Mouse (Mus musculus): Measurements from ENCODE around the gene Golga1. TPM values are rescaled to one million over a fixed set of nuclear protein-coding genes. Genes with fewer than 3 reads are reported as not detected.

Gene Golga1
- 29.3 TPM for total RNA-seq (2023)

DNA sequence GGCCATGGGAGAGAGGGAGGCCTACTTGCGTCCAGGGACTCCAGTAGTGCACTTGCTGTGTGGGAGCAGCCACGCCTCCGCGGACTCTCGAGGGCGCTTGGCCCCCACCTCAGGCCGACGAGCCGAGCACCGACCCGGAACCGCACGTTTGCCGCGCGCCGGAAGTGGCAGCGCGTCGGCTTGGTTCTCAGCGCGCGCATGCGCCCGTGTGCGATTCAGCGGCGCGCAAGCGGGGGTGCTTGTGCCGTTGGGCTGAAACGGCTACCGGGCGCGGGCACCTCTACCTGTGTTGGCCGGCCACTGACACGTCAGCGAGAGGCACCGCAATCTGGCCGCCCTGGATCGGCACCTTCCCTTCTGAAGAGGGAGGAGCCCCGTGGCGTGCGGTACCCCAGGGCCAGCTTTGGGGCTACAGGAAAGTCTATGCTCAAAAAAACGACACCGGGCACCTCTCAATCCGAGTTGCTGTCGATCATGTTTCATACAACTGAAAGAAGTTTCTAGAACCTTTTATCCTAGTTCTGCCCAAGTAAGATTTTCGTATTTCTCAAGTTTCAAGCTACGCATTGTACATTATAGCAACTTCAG lies at the start of gene Golga1:
Gene Golga1 (minus strand): TSS at position 142 of the 588 bp plus-strand sequence.

GRCm38 (mm10) chr2:39005574-39006079 lies 59.7 kb downstream of the Golga1 start, which contains the start of gene Rpl35:
TSS of gene Rpl35 (minus strand) at chr2:39005624.

GRCm38 (mm10) chr2:39004880-39005435 lies 60.4 kb downstream of the Golga1 start, which contains the start of gene Arpc5l:
TSS of gene Arpc5l (plus strand) at chr2:39005348.

DNA sequence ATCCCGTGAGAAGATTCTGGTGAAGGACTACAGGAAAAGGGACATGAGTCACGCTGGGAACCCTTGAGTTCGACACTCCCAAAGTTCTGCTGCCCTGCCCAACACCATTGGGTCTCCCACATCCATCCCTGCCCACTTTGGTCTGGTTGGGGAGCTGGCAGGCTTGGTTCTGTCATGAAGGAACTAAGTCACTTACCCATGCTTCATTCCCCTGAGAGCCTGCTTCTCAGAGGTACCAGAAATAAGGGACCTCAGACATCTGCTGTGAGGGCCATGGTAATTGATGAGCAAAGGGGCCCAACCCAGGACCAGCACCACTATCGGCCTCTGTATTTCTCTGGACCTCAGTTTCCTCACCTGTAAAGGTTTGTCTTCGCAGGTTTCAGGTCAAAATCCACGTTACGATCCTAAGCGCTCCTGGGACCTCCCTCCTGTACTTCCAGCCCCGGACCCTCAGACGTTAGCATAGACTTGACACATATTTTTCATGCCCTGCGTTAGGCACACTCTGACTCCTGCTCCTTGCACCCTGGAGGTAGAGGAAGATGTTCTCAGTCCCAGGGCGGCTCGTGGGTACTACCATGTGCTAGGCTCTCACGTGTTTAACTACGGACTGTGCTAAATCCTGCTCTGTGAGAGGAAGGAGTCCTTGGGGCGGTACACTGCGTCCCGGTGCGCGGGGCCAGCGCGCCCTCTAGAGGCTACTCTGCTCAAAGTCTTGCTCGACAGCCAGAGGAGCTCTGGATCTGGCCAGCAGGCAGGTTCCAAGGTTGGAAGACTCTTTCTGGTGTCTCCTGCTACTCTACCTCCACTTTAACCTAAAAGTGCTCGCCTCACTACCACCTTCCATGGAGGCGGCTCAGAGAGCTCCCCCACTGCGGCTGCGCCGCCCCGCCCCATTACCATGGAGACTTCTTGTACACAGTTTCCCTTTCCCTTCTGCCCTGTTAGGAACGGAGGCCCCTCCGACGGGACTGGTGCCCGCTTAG lies 67.7 kb downstream of the Golga1 start, which contains the start of gene Wdr38:
Gene Wdr38 (plus strand): TSS at position 91 of the 989 bp plus-strand sequence.

Other genes with a start within 250 kb of the Golga1 start
- 3.8 TPM for gene Nr6a1, start 137.9 kb downstream of the Golga1 start, total RNA-seq (2023)
- gene Olfml2a, start 133.6 kb downstream of the Golga1 start, total RNA-seq (2023): 0.18 TPM
- gene Wdr38, start 68.1 kb downstream of the Golga1 start, total RNA-seq (2023): 0.47 TPM
- 60.9 TPM for gene Arpc5l, start 60.2 kb downstream of the Golga1 start, total RNA-seq (2023)
- 991 TPM for gene Rpl35, start 59.9 kb downstream of the Golga1 start, total RNA-seq (2023)
- 38.7 TPM for gene Scai, start 125.2 kb upstream of the Golga1 start, total RNA-seq (2023)
- 71.0 TPM for gene Ppp6c, start 160.9 kb upstream of the Golga1 start, total RNA-seq (2023)

Measured in CD4-positive naive resting alpha-beta T cell, adult 57 days (primary cell).